Mouse (Mus musculus): ENCODE results near the gene Taok3. TPM values are rescaled to one million over a fixed set of nuclear protein-coding genes. Genes with fewer than 3 reads are reported as not detected.

Gene Taok3
- 1 to 10 TPM; 9.4 to 10.0 TPM for total RNA-seq (2021)

GRCm38 (mm10) chr5:117119777-117120488, at the start of gene Taok3:
Gene Taok3 (plus strand): TSS chr5:117120129.
- intact Hi-C loops (cut with DNase I) = loop anchor here (5.0 to 10.0 kb wide), 6 partner anchors 87 to 287 kb away; partner anchors contain the start of genes Pebp1, Rfc5 and Wsb2
- peak; percentile 100 for DNase-seq

GRCm38 (mm10) chr5:117087718-117088117, 32.2 kb upstream of the Taok3 start:
- intact Hi-C loops (cut with DNase I) = no loop called here
- DNase-seq = peak; percentile 26

- intact Hi-C loops (cut with DNase I) = no loop called here
- DNase-seq = no peak
These were observed 30.8 kb upstream of the Taok3 start for GRCm38 (mm10) chr5:117089147-117089546.

- no peak for DNase-seq
- intact Hi-C loops (cut with DNase I) = loop anchor here (10.0 kb wide), 1 partner anchor 965 kb away; no protein-coding TSS in a partner anchor
These were observed 30.1 kb upstream of the Taok3 start for GRCm38 (mm10) chr5:117089786-117090185.

GRCm38 (mm10) chr5:117094431-117094830, 25.5 kb upstream of the Taok3 start:
- intact Hi-C loops (cut with DNase I) = loop anchor here (10.0 kb wide), 1 partner anchor 970 kb away; no protein-coding TSS in a partner anchor
- peak; percentile 66 to 72 for DNase-seq

GRCm38 (mm10) chr5:117096716-117097115, 23.2 kb upstream of the Taok3 start:
- DNase-seq = peak; percentile 59 to 65
- intact Hi-C loops (cut with DNase I) = loop anchor here (10.0 kb wide), 1 partner anchor 972 kb away; no protein-coding TSS in a partner anchor

GRCm38 (mm10) chr5:117099008-117099407, 20.9 kb upstream of the Taok3 start:
- intact Hi-C loops (cut with DNase I) = loop anchor here (10.0 kb wide), 1 partner anchor 974 kb away; no protein-coding TSS in a partner anchor
- DNase-seq = no peak

- intact Hi-C loops (cut with DNase I) = loop anchor here (10.0 kb wide), 1 partner anchor 975 kb away; no protein-coding TSS in a partner anchor
- no peak for DNase-seq
These were observed 20.2 kb upstream of the Taok3 start for GRCm38 (mm10) chr5:117099742-117100141.

- intact Hi-C loops (cut with DNase I) = no loop called here
- DNase-seq = no peak
These were observed 16.6 kb upstream of the Taok3 start for GRCm38 (mm10) chr5:117103194-117103929.

- DNase-seq = no peak
- intact Hi-C loops (cut with DNase I) = no loop called here
These were observed 15.6 kb upstream of the Taok3 start for GRCm38 (mm10) chr5:117104329-117104728.

- intact Hi-C loops (cut with DNase I) = no loop called here
- no peak for DNase-seq
These were observed 14.2 kb upstream of the Taok3 start for GRCm38 (mm10) chr5:117105761-117106160.

GRCm38 (mm10) chr5:117108292-117108691, 11.6 kb upstream of the Taok3 start:
- intact Hi-C loops (cut with DNase I) = no loop called here
- DNase-seq = no peak

GRCm38 (mm10) chr5:117108731-117109130, 11.2 kb upstream of the Taok3 start:
- DNase-seq = no peak
- intact Hi-C loops (cut with DNase I) = no loop called here

GRCm38 (mm10) chr5:117109522-117109921, 10.4 kb upstream of the Taok3 start:
- intact Hi-C loops (cut with DNase I) = no loop called here
- peak in 1 of 2 experiments; percentile 24 for DNase-seq

- DNase-seq = peak in 1 of 2 experiments; percentile 18
- intact Hi-C loops (cut with DNase I) = loop anchor here (10.0 kb wide), 1 partner anchor 274 kb away; the partner anchor contains the start of gene Rfc5
These were observed 8.7 kb upstream of the Taok3 start for GRCm38 (mm10) chr5:117111064-117111773.

- DNase-seq = no peak
- intact Hi-C loops (cut with DNase I) = loop anchor here (10.0 kb wide), 1 partner anchor 273 kb away; the partner anchor contains the start of gene Rfc5
These were observed 8.2 kb upstream of the Taok3 start for GRCm38 (mm10) chr5:117111774-117112112.

- intact Hi-C loops (cut with DNase I) = loop anchor here (10.0 kb wide), 1 partner anchor 271 kb away; the partner anchor contains the start of gene Rfc5
- DNase-seq = peak in 1 of 2 experiments; percentile 31
These were observed 6.6 kb upstream of the Taok3 start for GRCm38 (mm10) chr5:117113330-117113729.

- intact Hi-C loops (cut with DNase I) = loop anchor here (5.0 to 10.0 kb wide), 6 partner anchors 93 to 293 kb away; partner anchors contain the start of genes Pebp1, Rfc5 and Wsb2
- DNase-seq = peak; percentile 24 to 52
These were observed 5.2 kb upstream of the Taok3 start for GRCm38 (mm10) chr5:117114581-117115192.

GRCm38 (mm10) chr5:117115193-117115767, 4.6 kb upstream of the Taok3 start:
- intact Hi-C loops (cut with DNase I) = loop anchor here (5.0 to 10.0 kb wide), 6 partner anchors 92 to 292 kb away; partner anchors contain the start of genes Pebp1, Rfc5 and Wsb2
- peak; percentile 56 to 59 for DNase-seq
